Mouse (Mus musculus) spleen, embryonic (tissue): ENCODE measurements around the gene Olfr175-ps1.

Experiments used
- CTCF ChIA-PET: fragments of 350-600 bp; sonication (Branson Sonifier 250); formaldehyde crosslinking; loops from one replicate; lab custom pipeline; 2022; lab: Charles Lee

The Olfr175-ps1 gene

GRCm38 (mm10) chr16:58826732-58827319 lies at the start of gene Olfr175-ps1:
Olfr175-ps1 (minus strand) TSS chr16:58826782.
- CTCF ChIA-PET = no interaction called here

DNA sequence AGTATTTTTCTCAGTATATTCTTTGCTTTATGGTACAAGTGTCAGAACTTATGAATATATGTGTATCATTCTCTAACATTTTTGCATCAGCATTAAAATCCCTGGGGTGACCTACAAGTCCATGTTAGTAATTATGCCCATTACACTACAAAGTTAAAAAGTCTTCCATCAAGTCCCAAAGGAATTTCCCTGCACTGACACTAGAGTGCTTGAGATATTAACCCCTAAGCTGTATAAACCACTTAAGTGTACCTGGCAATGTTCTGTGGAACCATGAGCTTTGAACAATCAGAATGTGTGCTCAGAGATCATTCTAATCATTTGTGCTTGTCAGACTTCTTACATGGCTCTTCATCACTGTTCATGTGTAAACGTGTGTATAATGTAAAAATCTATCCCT lies 48.1 kb upstream of the Olfr175-ps1 start, which contains the start of gene Olfr177:
Gene Olfr177, minus strand, starts transcription at position 101 of the 400 bp plus-strand sequence.
- CTCF ChIA-PET = no interaction called here

DNA sequence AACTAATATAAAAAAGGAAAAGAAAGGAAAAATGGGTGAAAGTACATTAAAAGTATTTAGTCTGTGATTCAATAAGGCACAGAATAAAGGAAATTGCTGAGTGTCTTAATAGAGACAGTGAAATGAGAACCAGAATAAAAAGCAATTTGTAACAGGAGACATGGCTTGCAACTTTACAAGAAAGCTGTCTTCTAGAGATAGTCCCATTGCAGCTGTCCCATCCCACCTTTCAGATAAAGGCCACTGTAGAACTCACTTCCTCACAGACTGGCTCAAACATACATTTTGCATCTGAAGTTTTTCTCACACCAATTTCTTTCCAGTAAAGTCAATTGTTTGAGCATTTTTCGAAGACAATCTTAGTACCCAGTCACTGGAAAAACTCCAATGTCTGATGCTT lies 34.9 kb upstream of the Olfr175-ps1 start:
- CTCF ChIA-PET = no interaction called here

GRCm38 (mm10) chr16:58860032-58860737 lies 33.6 kb upstream of the Olfr175-ps1 start:
- CTCF ChIA-PET = no interaction called here

DNA sequence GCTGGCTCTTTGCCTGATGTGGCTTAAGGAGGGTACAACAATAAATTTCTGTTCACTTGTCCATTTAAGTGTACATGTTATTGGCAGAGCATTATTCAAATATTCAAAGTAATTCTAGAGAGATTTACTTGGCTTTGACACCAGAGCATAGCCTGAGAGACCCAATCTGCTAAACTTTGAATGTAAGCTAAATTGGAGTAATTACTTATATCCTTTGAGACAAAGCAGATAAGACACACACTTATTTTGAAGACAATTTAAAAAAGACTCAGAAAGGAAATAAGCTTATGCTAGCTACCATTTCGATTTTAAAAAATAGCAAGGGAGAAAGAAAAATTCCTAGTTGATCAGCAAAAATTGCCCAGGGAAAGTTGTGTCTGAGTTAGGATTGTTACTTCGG lies 26.4 kb downstream of the Olfr175-ps1 start, which contains the start of gene Olfr173:
Gene Olfr173, minus strand, starts transcription at position 101 of the 400 bp plus-strand sequence.
- CTCF ChIA-PET = no interaction called here
